Mouse (Mus musculus): ENCODE results near the gene Rtf1. TPM values are rescaled to one million over a fixed set of nuclear protein-coding genes. Genes with fewer than 3 reads are reported as not detected.
"Not testable (repeated sequence)": the region's sequence is repeated elsewhere in the genome, so short reads cannot be mapped to it uniquely, and the experiment has no call there.

The Rtf1 gene
- polyA plus RNA-seq, 1 experiment from 2014 or later: 34.2 TPM

- Histone ChIP-seq H3K27ac (ENCODE audit: poor library complexity, severe bottlenecking) (no peak overlapping the region), H3K4me2 (no peak overlapping the region), H3K9me3 (replicated peaks) (no peaks in the 10 kb centered on the region), H3K4me1 (replicated peaks) (peaks cover 8% of the 10 kb centered on the region), H3K4me3 (no peak overlapping the region), H3K27me3 (replicated peaks) (no peaks in the 10 kb centered on the region), H3K36me3 (peaks cover 25% of the 10 kb centered on the region), H3K9ac (no peak overlapping the region)
- ATAC-seq (ENCODE audit: insufficient number of reproducible peaks, low FRiP score): no peak
- 79% methylated on average over 9 of the region's 9 CpGs for WGBS
Observed at GRCm38 (mm10) chr2:119692003-119692701, 17.3 kb downstream of the Rtf1 start.

- Histone ChIP-seq H3K4me2 (no peak overlapping the region), H3K9ac (no peak overlapping the region), H3K36me3 (peaks cover 18% of the 10 kb centered on the region), H3K4me3 (no peak overlapping the region), H3K9me3 (replicated peaks) (no peaks in the 10 kb centered on the region), H3K27me3 (replicated peaks) (no peaks in the 10 kb centered on the region), H3K27ac (ENCODE audit: poor library complexity, severe bottlenecking) (no peak overlapping the region), H3K4me1 (replicated peaks) (peaks cover 8% of the 10 kb centered on the region)
- no peak for ATAC-seq (ENCODE audit: insufficient number of reproducible peaks, low FRiP score)
- WGBS: 87% methylated on average over 2 of the region's 2 CpGs
Observed at GRCm38 (mm10) chr2:119694826-119695225, 20.0 kb downstream of the Rtf1 start.

- Histone ChIP-seq H3K27me3 (replicated peaks) (no peaks in the 10 kb centered on the region), H3K36me3 (peaks cover 20% of the 10 kb centered on the region), H3K4me2 (no peak overlapping the region), H3K27ac (ENCODE audit: poor library complexity, severe bottlenecking) (no peak overlapping the region), H3K4me1 (replicated peaks) (no peaks in the 10 kb centered on the region), H3K4me3 (no peak overlapping the region), H3K9me3 (replicated peaks) (no peaks in the 10 kb centered on the region), H3K9ac (no peak overlapping the region)
- 88% methylated on average over 1 of the region's 1 CpGs for WGBS
- no peak for ATAC-seq (ENCODE audit: insufficient number of reproducible peaks, low FRiP score)
Observed at GRCm38 (mm10) chr2:119696111-119696510, 21.2 kb downstream of the Rtf1 start.

DNA sequence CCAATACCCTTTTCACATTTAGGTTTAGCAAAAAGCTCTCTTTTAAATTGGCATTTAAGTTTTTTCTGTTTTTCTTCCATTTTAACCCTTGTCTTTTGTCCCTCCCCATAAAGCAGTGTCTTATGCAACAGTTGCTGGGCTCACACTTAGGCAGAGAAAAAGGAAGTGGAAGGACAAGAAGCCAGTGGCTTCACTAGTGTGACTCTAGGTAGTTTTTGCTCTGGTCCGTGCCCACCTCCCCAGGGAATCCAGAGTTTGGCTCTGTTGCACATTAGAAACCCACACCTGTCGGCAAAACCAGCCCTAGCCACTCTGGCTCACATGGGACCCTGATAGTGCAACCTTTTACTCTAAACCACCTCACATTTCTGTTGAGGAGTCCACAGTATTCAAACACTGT, 23.6 kb downstream of the Rtf1 start:
- H3K36me3 ChIP-seq: peaks cover 17% of the 10 kb centered on the region
- WGBS: 86% methylated on average over 2 of the region's 2 CpGs
- ATAC-seq (ENCODE audit: insufficient number of reproducible peaks, low FRiP score): no peak
- no peaks in the 10 kb centered on the region for H3K27me3 ChIP-seq (replicated peaks)
- H3K4me1 ChIP-seq (replicated peaks): no peaks in the 10 kb centered on the region
- H3K9ac ChIP-seq: no peak overlapping the region
- no peak overlapping the region for H3K4me3 ChIP-seq
- no peak overlapping the region for H3K4me2 ChIP-seq
- H3K27ac ChIP-seq (ENCODE audit: poor library complexity, severe bottlenecking): no peak overlapping the region
- no peaks in the 10 kb centered on the region for H3K9me3 ChIP-seq (replicated peaks)

- H3K27ac ChIP-seq (ENCODE audit: poor library complexity, severe bottlenecking): no peak overlapping the region
- H3K27me3 ChIP-seq (replicated peaks): no peaks in the 10 kb centered on the region
- H3K4me1 ChIP-seq (replicated peaks): no peaks in the 10 kb centered on the region
- H3K4me2 ChIP-seq: no peak overlapping the region
- no peaks in the 10 kb centered on the region for H3K9me3 ChIP-seq (replicated peaks)
- H3K4me3 ChIP-seq: no peak overlapping the region
- H3K36me3 ChIP-seq: peaks cover 22% of the 10 kb centered on the region
- no peak overlapping the region for H3K9ac ChIP-seq
- WGBS: 96% methylated on average over 3 of the region's 3 CpGs
- no peak for ATAC-seq (ENCODE audit: insufficient number of reproducible peaks, low FRiP score)
Observed at GRCm38 (mm10) chr2:119699962-119700361, 25.1 kb downstream of the Rtf1 start.

GRCm38 (mm10) chr2:119703171-119703570, 28.3 kb downstream of the Rtf1 start:
- Histone ChIP-seq H3K27me3 (replicated peaks) (no peaks in the 10 kb centered on the region), H3K36me3 (peaks cover 47% of the 10 kb centered on the region), H3K4me3 (no peak overlapping the region), H3K9me3 (replicated peaks) (no peaks in the 10 kb centered on the region), H3K4me1 (replicated peaks) (no peaks in the 10 kb centered on the region), H3K9ac (no peak overlapping the region), H3K27ac (ENCODE audit: poor library complexity, severe bottlenecking) (no peak overlapping the region), H3K4me2 (no peak overlapping the region)
- 94% methylated on average over 2 of the region's 2 CpGs for WGBS
- no peak for ATAC-seq (ENCODE audit: insufficient number of reproducible peaks, low FRiP score)

DNA sequence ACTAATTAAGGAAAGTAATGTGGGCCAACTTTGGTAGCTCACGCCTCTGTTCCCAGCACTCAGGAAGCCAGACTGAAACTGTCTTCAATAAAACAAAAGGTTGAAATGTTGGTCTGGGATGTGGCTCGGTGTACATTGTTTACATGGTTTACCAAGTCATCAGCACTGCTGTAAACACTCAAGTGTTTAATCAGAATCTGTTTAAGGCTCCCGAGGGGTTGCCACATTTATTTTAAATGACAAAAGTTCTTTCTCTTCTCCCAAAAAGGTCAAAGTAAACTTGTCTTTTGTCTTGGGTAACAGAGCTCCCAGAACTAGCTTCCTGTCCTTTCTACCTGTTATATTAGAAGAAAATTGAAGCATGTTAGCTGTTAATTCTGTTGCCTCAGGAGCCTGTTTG, 32.8 kb downstream of the Rtf1 start:
- H3K4me1 ChIP-seq (replicated peaks): no peaks in the 10 kb centered on the region
- H3K27ac ChIP-seq (ENCODE audit: poor library complexity, severe bottlenecking): no peak overlapping the region
- no peak for ATAC-seq (ENCODE audit: insufficient number of reproducible peaks, low FRiP score)
- peaks cover 66% of the 10 kb centered on the region for H3K36me3 ChIP-seq
- no peak overlapping the region for H3K9ac ChIP-seq
- H3K27me3 ChIP-seq (replicated peaks): no peaks in the 10 kb centered on the region
- no peaks in the 10 kb centered on the region for H3K9me3 ChIP-seq (replicated peaks)
- 90% methylated on average over 3 of the region's 3 CpGs for WGBS
- H3K4me3 ChIP-seq: no peak overlapping the region
- no peak overlapping the region for H3K4me2 ChIP-seq

GRCm38 (mm10) chr2:119710011-119710410, 35.1 kb downstream of the Rtf1 start:
- no peak overlapping the region for H3K4me3 ChIP-seq
- no peak overlapping the region for H3K27ac ChIP-seq (ENCODE audit: poor library complexity, severe bottlenecking)
- WGBS: 91% methylated on average over 3 of the region's 3 CpGs
- ATAC-seq (ENCODE audit: insufficient number of reproducible peaks, low FRiP score): no peak
- no peaks in the 10 kb centered on the region for H3K4me1 ChIP-seq (replicated peaks)
- H3K9me3 ChIP-seq (replicated peaks): no peaks in the 10 kb centered on the region
- no peaks in the 10 kb centered on the region for H3K27me3 ChIP-seq (replicated peaks)
- H3K9ac ChIP-seq: no peak overlapping the region
- H3K4me2 ChIP-seq: no peak overlapping the region
- H3K36me3 ChIP-seq: peaks cover 66% of the 10 kb centered on the region

DNA sequence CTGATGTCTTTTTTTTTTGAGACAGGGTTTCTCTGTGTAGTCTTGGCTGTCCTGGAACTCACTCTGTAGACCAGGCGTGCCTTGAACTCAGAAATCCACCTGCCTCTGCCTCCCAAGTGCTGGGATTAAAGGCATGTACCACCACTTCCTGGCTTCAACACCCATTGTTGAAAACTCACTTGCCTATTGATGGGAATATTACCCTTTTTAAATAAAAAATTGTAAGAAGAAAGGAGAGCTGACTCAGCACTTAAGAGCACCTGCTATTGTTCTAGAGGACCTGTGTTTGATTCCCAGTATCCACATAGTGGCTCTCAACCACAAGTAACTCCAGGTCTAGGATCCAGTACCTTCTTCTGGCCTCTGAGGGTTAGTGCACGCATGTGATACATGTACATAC, 41.0 kb downstream of the Rtf1 start:
- H3K9ac ChIP-seq; H3K4me2 ChIP-seq; ATAC-seq (ENCODE audit: insufficient number of reproducible peaks, low FRiP score); H3K4me3 ChIP-seq; H3K4me1 ChIP-seq (replicated peaks); H3K9me3 ChIP-seq (replicated peaks); H3K27ac ChIP-seq (ENCODE audit: poor library complexity, severe bottlenecking); H3K27me3 ChIP-seq (replicated peaks): not testable (repeated sequence)
- peaks cover 77% of the 10 kb centered on the region for H3K36me3 ChIP-seq
- 84% methylated on average over 2 of the region's 2 CpGs for WGBS

DNA sequence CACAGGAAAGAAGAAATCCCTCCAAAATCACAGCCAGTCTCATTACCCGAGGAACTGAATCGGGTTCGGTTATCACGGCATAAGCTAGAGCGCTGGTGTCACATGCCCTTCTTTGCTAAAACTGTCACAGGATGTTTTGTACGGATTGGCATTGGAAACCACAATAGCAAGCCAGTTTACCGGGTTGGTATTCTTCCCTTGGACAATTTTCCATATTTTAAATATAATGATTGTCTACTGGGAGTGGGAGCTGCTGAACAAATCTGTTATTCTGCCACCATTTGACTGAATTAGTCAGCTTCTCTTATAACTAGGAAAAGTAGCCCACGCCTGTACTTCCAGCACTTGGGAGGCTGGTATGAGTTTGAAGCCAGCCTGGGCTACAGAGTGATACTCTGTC, 46.2 kb downstream of the Rtf1 start:
- H3K9ac ChIP-seq: no peak overlapping the region
- 92% methylated on average over 8 of the region's 8 CpGs for WGBS
- no peak overlapping the region for H3K27ac ChIP-seq (ENCODE audit: poor library complexity, severe bottlenecking)
- no peaks in the 10 kb centered on the region for H3K27me3 ChIP-seq (replicated peaks)
- H3K9me3 ChIP-seq (replicated peaks): no peaks in the 10 kb centered on the region
- H3K4me1 ChIP-seq (replicated peaks): no peaks in the 10 kb centered on the region
- peaks cover 83% of the 10 kb centered on the region for H3K36me3 ChIP-seq
- H3K4me2 ChIP-seq: no peak overlapping the region
- ATAC-seq (ENCODE audit: insufficient number of reproducible peaks, low FRiP score): no peak
- no peak overlapping the region for H3K4me3 ChIP-seq

DNA sequence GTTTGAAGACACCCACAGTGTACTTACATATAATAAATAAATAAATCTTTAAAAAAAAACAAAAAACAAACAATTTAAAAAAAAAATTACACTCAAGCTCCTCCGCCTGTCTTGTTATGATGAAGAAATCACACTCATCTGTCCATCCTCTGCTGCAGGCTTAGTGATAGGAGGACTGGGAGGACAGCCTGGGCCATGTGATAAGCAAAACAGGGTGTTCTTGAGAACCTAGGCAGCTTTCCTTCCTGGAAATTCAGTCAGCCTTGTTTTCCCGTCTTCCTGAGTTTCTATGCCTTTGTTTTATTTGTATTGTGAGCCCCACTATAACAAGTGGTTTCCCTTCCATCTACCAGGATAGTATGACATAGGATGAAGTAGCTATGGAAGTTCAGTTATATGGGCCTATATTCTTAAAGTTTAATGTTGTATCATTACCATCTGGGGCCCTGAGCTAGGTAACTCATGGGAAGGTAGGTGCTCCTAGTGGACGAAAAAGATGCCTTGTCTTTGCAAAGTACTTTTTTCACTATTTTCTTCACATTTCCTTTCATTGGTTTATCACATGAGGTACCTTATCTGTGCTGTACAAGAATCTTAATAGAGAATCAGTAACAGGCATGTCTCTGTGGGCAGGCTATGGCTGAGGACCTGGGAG, 53.0 kb downstream of the Rtf1 start:
- no peaks in the 10 kb centered on the region for H3K9me3 ChIP-seq (replicated peaks)

More for the DNA sequence above, 53.0 kb downstream of the Rtf1 start:
- Histone ChIP-seq H3K27ac (ENCODE audit: poor library complexity, severe bottlenecking) (no peak overlapping the region), H3K27me3 (replicated peaks) (no peaks in the 10 kb centered on the region), H3K36me3 (peaks cover 89% of the 10 kb centered on the region), H3K4me3 (no peak overlapping the region), H3K9ac (no peak overlapping the region), H3K4me1 (replicated peaks) (no peaks in the 10 kb centered on the region), H3K4me2 (no peak overlapping the region)
- 0 out of 2 replicates have a peak, but pooled peaks have one; percentile 42 for ATAC-seq (ENCODE audit: insufficient number of reproducible peaks, low FRiP score)
- 84% methylated on average over 3 of the region's 3 CpGs for WGBS
